Mouse (Mus musculus): ENCODE data around the gene Shisa7. TPM values are rescaled to one million over a fixed set of nuclear protein-coding genes. Genes with fewer than 3 reads are reported as not detected.
"Not testable (repeated sequence)": the region's sequence is repeated elsewhere in the genome, so short reads cannot be mapped to it uniquely, and the experiment has no call there.

Gene Shisa7
- polyA plus RNA-seq, 1 experiment, result 2.5 TPM

DNA sequence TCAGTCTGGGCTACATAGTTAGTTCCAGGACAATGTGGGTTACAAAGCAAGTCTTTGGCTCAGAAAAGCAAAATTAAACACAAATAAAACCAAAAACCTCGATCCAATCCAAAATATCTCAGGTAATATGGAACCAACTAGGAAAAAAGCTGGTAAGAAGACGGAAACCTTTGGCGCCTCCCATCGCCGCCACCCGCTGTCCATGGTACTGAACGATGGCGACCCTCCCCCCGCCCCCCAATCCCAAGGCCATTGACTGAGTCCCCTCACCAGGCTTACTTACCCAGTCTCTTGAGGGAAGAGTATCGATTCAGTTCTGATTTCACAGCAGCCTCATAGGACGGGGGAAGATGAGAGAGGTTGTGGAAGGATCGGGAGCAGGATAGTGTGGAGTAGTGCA is 14.0 kb downstream of the Shisa7 start:
- no peaks in the 10 kb centered on the region for H3K4me1 ChIP-seq (ENCODE audit: control insufficient read depth, insufficient read depth, low read length)
- no peak overlapping the region for H3K4me3 ChIP-seq (replicated peaks; ENCODE audit: extremely low read depth, low read depth, low read length)
- no peak for TF ChIP-seq POLR2A (IDR thresholded peaks at IDR 0.05; ENCODE audit: borderline replicate concordance, extremely low read depth, low read depth, low read length)
- no peak for TF ChIP-seq CTCF (IDR thresholded peaks at IDR 0.05; ENCODE audit: insufficient read depth, low read length)
- no peak for DNase-seq
- WGBS, result 11% methylated on average over 12 of the region's 12 CpGs

DNA sequence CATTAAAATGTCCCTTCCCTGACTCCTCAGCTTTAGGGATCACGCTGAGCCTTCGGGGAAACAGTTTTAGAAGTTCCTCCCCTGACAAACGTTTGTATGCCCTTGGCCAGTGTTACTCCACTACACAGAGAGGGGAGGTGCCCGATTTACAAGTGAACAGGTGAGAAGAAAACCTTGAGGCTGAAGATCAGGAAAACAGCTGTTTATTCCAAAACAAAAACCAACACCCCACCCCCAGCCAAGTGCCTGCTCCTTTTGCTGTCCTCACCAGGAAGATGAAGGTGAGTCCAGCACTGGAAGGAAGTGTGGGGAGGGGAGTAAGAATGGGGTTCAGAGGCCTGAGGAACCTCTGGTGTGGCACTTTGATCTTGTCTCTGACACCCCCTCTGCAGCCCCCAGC is 19.1 kb downstream of the Shisa7 start:
- H3K4me1 ChIP-seq (ENCODE audit: control insufficient read depth, insufficient read depth, low read length), result no peaks in the 10 kb centered on the region
- WGBS, result 42% methylated on average over 4 of the region's 4 CpGs
- TF ChIP-seq POLR2A (IDR thresholded peaks at IDR 0.05; ENCODE audit: borderline replicate concordance, extremely low read depth, low read depth, low read length), result no peak
- no peak for TF ChIP-seq CTCF (IDR thresholded peaks at IDR 0.05; ENCODE audit: insufficient read depth, low read length)
- no peak overlapping the region for H3K4me3 ChIP-seq (replicated peaks; ENCODE audit: extremely low read depth, low read depth, low read length)
- no peak for DNase-seq

DNA sequence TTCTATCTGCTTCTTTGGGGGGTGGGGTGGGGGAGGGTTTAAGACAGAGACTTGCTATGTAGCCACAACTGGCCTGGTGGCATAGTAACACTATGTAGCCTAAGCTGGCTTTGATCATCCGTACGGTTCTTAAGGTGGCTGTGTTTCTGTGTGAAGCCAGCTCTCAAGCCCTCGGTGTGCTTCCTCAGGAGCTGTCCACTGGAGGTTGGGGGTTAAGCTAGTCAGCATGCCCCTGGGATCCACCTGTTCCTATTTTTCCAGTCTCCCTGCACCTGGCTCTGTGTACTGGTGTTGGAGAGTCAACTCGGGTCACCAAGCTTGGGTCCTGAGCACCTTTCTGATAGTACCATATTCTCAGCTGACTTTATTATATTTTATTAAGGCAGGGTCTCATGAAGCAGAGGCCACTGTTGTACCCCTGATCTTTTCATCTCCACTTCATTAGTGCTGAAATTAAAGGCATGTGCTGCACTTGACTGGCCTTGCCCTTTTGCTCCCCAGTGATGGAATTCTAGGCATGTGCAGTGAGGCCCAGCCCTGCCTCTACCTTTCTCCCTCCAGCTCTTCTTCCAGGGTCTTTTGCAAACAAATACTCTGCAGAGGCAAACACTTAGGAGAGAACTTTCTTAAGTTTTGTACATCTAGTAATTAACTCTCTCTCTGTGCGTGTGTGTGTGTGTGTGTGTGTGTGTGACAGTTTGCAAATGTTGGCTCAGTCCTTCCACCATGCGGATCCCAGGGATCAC is 22.2 kb downstream of the Shisa7 start:
- TF ChIP-seq POLR2A (IDR thresholded peaks at IDR 0.05; ENCODE audit: borderline replicate concordance, extremely low read depth, low read depth, low read length) (no peak), CTCF (IDR thresholded peaks at IDR 0.05; ENCODE audit: insufficient read depth, low read length) (no peak)
- H3K4me1 ChIP-seq (ENCODE audit: control insufficient read depth, insufficient read depth, low read length), result no peaks in the 10 kb centered on the region
- DNase-seq, result no peak
- H3K4me3 ChIP-seq (replicated peaks; ENCODE audit: extremely low read depth, low read depth, low read length), result no peak overlapping the region
- WGBS, result 62% methylated on average over 6 of the region's 6 CpGs

DNA sequence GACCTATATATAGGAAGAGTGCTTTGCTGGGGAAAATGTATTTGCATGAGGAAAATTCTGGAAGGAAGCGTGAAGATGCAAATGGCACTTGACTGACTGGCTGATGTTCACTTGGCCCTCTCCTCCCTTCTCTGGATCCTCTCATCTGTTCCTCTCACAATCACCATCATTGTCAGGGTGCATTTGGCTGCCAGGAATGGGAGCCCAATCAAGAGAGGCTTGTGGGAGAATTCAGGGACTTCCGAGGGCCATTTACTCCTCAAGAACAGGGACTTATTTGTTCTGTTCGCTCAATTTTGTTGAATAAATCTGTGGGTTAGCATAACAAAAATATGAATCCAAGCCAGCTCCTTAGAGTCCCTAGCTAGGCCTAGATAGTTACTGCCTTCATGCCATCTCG is 22.8 kb downstream of the Shisa7 start:
- no peak overlapping the region for H3K4me3 ChIP-seq (replicated peaks; ENCODE audit: extremely low read depth, low read depth, low read length)
- TF ChIP-seq CTCF (IDR thresholded peaks at IDR 0.05; ENCODE audit: insufficient read depth, low read length), result no peak
- TF ChIP-seq POLR2A (IDR thresholded peaks at IDR 0.05; ENCODE audit: borderline replicate concordance, extremely low read depth, low read depth, low read length), result no peak
- H3K4me1 ChIP-seq (ENCODE audit: control insufficient read depth, insufficient read depth, low read length), result no peaks in the 10 kb centered on the region

DNA sequence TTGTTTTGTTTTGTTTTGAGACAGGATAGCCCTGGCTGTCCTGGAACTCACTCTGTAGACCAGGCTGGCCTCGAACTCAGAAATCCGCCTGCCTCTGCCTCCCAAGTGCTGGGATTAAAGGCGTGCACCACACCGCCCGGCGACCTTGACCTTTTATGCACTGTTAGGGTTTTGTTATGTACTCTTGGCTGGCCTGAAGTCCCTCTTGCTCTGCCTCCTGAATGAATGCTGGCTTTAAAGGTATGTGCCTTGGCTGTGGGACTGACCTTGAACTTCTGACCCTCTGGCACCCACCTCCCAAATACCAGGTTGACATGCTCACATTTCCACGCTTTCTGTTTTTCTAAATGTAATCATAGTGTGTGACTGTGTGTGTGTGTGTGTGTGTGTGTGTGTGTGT is 23.6 kb downstream of the Shisa7 start:
- 91% methylated on average over 7 of the region's 7 CpGs for WGBS

More for the DNA sequence above, 22.8 kb downstream of the Shisa7 start:
- DNase-seq, result no peak
- WGBS, result 70% methylated on average over 4 of the region's 4 CpGs

GRCm38 (mm10) chr7:4816559-4816958 is 27.9 kb downstream of the Shisa7 start:
- Histone ChIP-seq H3K4me3 (replicated peaks; ENCODE audit: extremely low read depth, low read depth, low read length) (no peak overlapping the region), H3K4me1 (ENCODE audit: control insufficient read depth, insufficient read depth, low read length) (no peaks in the 10 kb centered on the region)
- TF ChIP-seq POLR2A (IDR thresholded peaks at IDR 0.05; ENCODE audit: borderline replicate concordance, extremely low read depth, low read depth, low read length), result no peak
- no peak for TF ChIP-seq CTCF (IDR thresholded peaks at IDR 0.05; ENCODE audit: insufficient read depth, low read length)
- DNase-seq, result no peak

More for the DNA sequence above, 23.6 kb downstream of the Shisa7 start:
- H3K4me3 ChIP-seq (replicated peaks; ENCODE audit: extremely low read depth, low read depth, low read length); DNase-seq; H3K4me1 ChIP-seq (ENCODE audit: control insufficient read depth, insufficient read depth, low read length): not testable (repeated sequence)

GRCm38 (mm10) chr7:4813105-4813791 is 31.2 kb downstream of the Shisa7 start:
- H3K4me1 ChIP-seq (ENCODE audit: control insufficient read depth, insufficient read depth, low read length), result no peaks in the 10 kb centered on the region
- H3K4me3 ChIP-seq (replicated peaks; ENCODE audit: extremely low read depth, low read depth, low read length), result peak overlapping the region; percentile 68
- WGBS, result 19% methylated on average over 8 of the region's 8 CpGs
- TF ChIP-seq CTCF (IDR thresholded peaks at IDR 0.05; ENCODE audit: insufficient read depth, low read length), result no peak
- TF ChIP-seq POLR2A (IDR thresholded peaks at IDR 0.05; ENCODE audit: borderline replicate concordance, extremely low read depth, low read depth, low read length), result no peak
- DNase-seq, result peak; percentile 25

DNA sequence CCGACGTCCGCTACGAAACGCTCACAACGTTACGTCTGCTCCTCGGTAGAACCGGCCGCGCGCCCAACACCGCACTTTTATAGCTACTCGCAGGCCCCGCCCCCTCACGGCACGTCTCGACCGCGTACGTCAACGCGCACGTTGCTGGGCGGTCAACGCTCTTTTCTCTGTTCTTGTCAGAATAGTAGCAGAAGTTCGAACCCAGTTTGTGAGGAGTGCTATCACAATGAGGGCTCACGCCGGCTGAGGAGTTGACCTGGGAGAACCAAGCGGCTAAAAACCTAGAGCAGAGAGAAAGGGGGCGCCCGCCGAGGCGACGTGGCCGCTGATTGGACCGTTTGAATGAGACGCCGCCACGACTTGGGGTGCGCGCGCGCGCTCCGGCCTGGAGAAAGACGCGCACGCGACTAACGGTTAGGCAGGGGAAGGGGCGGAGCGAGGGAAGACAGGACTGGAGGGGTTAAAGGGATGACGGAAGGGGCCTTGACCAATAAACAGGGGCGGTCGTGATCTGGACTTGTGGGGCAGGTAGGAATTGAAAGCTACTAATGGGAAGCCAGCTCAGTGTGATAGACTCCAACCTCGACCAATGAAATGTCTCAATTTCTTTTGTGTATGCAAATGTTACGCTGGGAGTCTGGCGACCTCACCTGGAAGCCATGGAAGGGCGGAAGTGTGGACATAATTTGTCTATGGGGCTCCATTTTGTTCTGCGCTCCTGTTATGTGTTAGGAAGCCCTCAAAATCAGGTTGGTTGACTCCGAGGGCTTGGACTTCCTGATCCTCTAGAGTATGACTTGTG is 32.0 kb downstream of the Shisa7 start, which contains the start of gene Ube2s:
Gene Ube2s (minus strand): TSS at position 288 of the 802 bp plus-strand sequence.
- under 1% methylated on average over 62 of the region's 62 CpGs for WGBS
- H3K4me3 ChIP-seq (replicated peaks; ENCODE audit: extremely low read depth, low read depth, low read length), result peak within 1 kb of the TSS; percentile 76
- no peaks in the 10 kb centered on the region for H3K4me1 ChIP-seq (ENCODE audit: control insufficient read depth, insufficient read depth, low read length)
- DNase-seq, result peak; percentile 97
- TF ChIP-seq POLR2A (IDR thresholded peaks at IDR 0.05; ENCODE audit: borderline replicate concordance, extremely low read depth, low read depth, low read length) (peak; percentile 85; the same call in 1 of the 2 replicates), CTCF (IDR thresholded peaks at IDR 0.05; ENCODE audit: insufficient read depth, low read length) (no peak)

- Histone ChIP-seq H3K4me1 (ENCODE audit: control insufficient read depth, insufficient read depth, low read length) (no peaks in the 10 kb centered on the region), H3K4me3 (replicated peaks; ENCODE audit: extremely low read depth, low read depth, low read length) (peak overlapping the region; percentile 76)
- TF ChIP-seq POLR2A (IDR thresholded peaks at IDR 0.05; ENCODE audit: borderline replicate concordance, extremely low read depth, low read depth, low read length) (no peak), CTCF (IDR thresholded peaks at IDR 0.05; ENCODE audit: insufficient read depth, low read length) (no peak)
- DNase-seq, result no peak
- 2% methylated on average over 34 of the region's 36 CpGs for WGBS
Measured at GRCm38 (mm10) chr7:4811842-4812302, 32.6 kb downstream of the Shisa7 start.

DNA sequence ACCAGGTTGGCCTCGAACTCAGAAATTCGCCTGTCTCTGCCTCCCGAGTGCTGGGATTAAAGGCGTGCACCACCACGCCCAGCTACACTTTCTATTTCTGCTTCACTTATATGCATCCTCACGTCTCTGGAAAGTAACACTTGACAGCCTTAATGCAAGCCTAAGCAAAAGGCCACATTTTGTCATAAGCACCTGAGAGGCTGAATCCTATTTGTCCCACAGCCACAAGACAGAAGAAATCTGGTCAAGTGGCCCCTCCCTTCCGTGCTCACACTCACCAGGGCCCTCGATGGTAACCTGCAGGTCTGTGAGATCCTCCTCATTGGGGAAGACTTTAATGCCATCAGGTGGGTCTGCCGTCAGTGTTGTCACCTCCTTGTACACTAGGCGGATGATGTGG is 33.4 kb downstream of the Shisa7 start:
- H3K4me3 ChIP-seq (replicated peaks; ENCODE audit: extremely low read depth, low read depth, low read length), result peak overlapping the region; percentile 76
- not testable (repeated sequence) for H3K4me1 ChIP-seq (ENCODE audit: control insufficient read depth, insufficient read depth, low read length); DNase-seq
- 25% methylated on average over 10 of the region's 10 CpGs for WGBS
